Mouse (Mus musculus): ENCODE measurements around the gene Slc4a10.

- TF ChIP-seq CTCF (IDR thresholded peaks at IDR 0.05; ENCODE audit: low read depth, low read length) (no peak), POLR2A (IDR thresholded peaks at IDR 0.05; ENCODE audit: borderline replicate concordance, low read depth, low read length) (no peak)
Observed at GRCm38 (mm10) chr2:62346771-62347170, 300.5 kb downstream of the Slc4a10 start.
